Mouse (Mus musculus) stomach, embryonic 14.5 days (tissue): ENCODE results near the gene Rell1. TPM values are rescaled to one million over a fixed set of nuclear protein-coding genes. Genes with fewer than 3 reads are reported as not detected.

Experiments
- ATAC-seq: fragments of 200-750 bp; cut with Nextera tagmentation; 2 replicates; pipeline ENCODE4 v1.8.0; 2017; ENCODE audit warnings: low read depth, moderate TSS enrichment; ENCODE audit not compliant: insufficient number of reproducible peaks, insufficient read depth, low FRiP score
- H3K27ac ChIP-seq: fragments of 300-500 bp; sonication (generic); 2 replicates; pipeline ENCODE4 v1.5.1; 2014; ENCODE audit warnings: mild to moderate bottlenecking, low read length, moderate library complexity, mixed read lengths
- H3K27me3 ChIP-seq: fragments of 300-500 bp; sonication (generic); 2 replicates; pipeline ENCODE4 v1.6.1; 2014; ENCODE audit warnings: low read length, control low read depth, mixed read lengths; ENCODE audit not compliant: control insufficient read depth, insufficient read depth
- H3K36me3 ChIP-seq: fragments of 300-500 bp; sonication (generic); 2 replicates; pipeline ENCODE4 v1.6.1; 2014; ENCODE audit warnings: mild to moderate bottlenecking, control low read depth, low read length, moderate library complexity, mixed read lengths; ENCODE audit not compliant: control insufficient read depth, insufficient read depth
- H3K4me1 ChIP-seq: fragments of 300-500 bp; sonication (generic); 2 replicates; pipeline ENCODE4 v1.6.1; 2014; ENCODE audit warnings: low read length, control low read depth, mixed read lengths; ENCODE audit not compliant: control insufficient read depth, insufficient read depth
- H3K4me2 ChIP-seq: fragments of 300-500 bp; sonication (generic); replicated peaks from 2 replicates; pipeline ENCODE4 v1.6.1; 2014; ENCODE audit warnings: low read depth, low read length, control low read depth
- H3K4me3 ChIP-seq: fragments of 300-500 bp; sonication (generic); 2 replicates; pipeline ENCODE4 v1.5.1; 2014; ENCODE audit warnings: low read depth, low read length, control low read depth
- H3K9ac ChIP-seq: fragments of 300-500 bp; sonication (generic); replicated peaks from 2 replicates; pipeline ENCODE4 v1.6.1; 2014; ENCODE audit warnings: low read depth, mild to moderate bottlenecking, control low read depth, low read length, moderate library complexity, mixed read lengths
- H3K9me3 ChIP-seq: fragments of 300-500 bp; sonication (generic); 2 replicates; pipeline ENCODE4 v1.6.1; 2016; ENCODE audit warnings: low read depth, low read length, control low read depth; ENCODE audit not compliant: control insufficient read depth
- WGBS: fragments of 180-500 bp; shearing (Covaris S2); extraction: QIAGEN DNeasy Blood & Tissue Kit; methylation state at CpG from one replicate; pipeline ENCODE4 v1.1.7; 2014; 5-methylcytosine and 5-hydroxymethylcytosine counted together
- polyA plus RNA-seq: library from polyadenylated mRNA; unstranded; fragments of >200 nt; fragmentation: Nextera tagmentation; extraction: Ambion mirVana; gene quantifications from 2 replicates; pipeline ENCODE4 v1.2.1, GENCODE M21; 2014

The Rell1 gene
- polyA plus RNA-seq, 1 experiment from 2014 or later: 14.3 TPM

GRCm38 (mm10) chr5:63970991-63971390 is 2.3 kb upstream of the Rell1 start:
- Histone ChIP-seq H3K4me3 (no peak overlapping the region), H3K4me2 (no peak overlapping the region), H3K36me3 (no peaks in the 10 kb centered on the region), H3K9ac (no peak overlapping the region), H3K9me3 (no peaks in the 10 kb centered on the region), H3K4me1 (peaks cover 13% of the 10 kb centered on the region; the same call in 1 of the 2 replicates), H3K27me3 (no peaks in the 10 kb centered on the region), H3K27ac (no peak overlapping the region)
- no peak for ATAC-seq
- 74% methylated on average over 2 of the region's 2 CpGs for WGBS

GRCm38 (mm10) chr5:63970281-63970732 is 1.6 kb upstream of the Rell1 start:
- Histone ChIP-seq H3K36me3 (no peaks in the 10 kb centered on the region), H3K27ac (peak overlapping the region; percentile 29; the same call in 1 of the 2 replicates), H3K9ac (no peak overlapping the region), H3K4me2 (no peak overlapping the region), H3K9me3 (no peaks in the 10 kb centered on the region), H3K4me1 (peaks cover 15% of the 10 kb centered on the region; the same call in 1 of the 2 replicates), H3K27me3 (no peaks in the 10 kb centered on the region), H3K4me3 (no peak overlapping the region)
- 15% methylated on average over 7 of the region's 7 CpGs for WGBS
- ATAC-seq: no peak; the same call in 1 of the 2 replicates

- no peaks in the 10 kb centered on the region for H3K9me3 ChIP-seq
- 18% methylated on average over 5 of the region's 5 CpGs for WGBS
- no peak for ATAC-seq
- peak overlapping the region; percentile 80; the same call in 1 of the 2 replicates for H3K4me3 ChIP-seq
- peak overlapping the region; percentile 68; the same call in 1 of the 2 replicates for H3K4me2 ChIP-seq
- H3K4me1 ChIP-seq: peaks cover 15% of the 10 kb centered on the region; the same call in 1 of the 2 replicates
- no peaks in the 10 kb centered on the region for H3K27me3 ChIP-seq
- peak overlapping the region; percentile 29 for H3K27ac ChIP-seq
- no peaks in the 10 kb centered on the region for H3K36me3 ChIP-seq
- H3K9ac ChIP-seq: no peak overlapping the region
Measured at GRCm38 (mm10) chr5:63969476-63970112, 897 bp upstream of the Rell1 start.

GRCm38 (mm10) chr5:63967591-63968141 is 1.0 kb downstream of the Rell1 start:
- Histone ChIP-seq H3K9me3 (no peaks in the 10 kb centered on the region), H3K4me3 (peak overlapping the region; percentile 80), H3K27ac (no peak overlapping the region), H3K4me1 (peaks cover 12% of the 10 kb centered on the region; the same call in 1 of the 2 replicates), H3K36me3 (no peaks in the 10 kb centered on the region), H3K4me2 (peak overlapping the region; percentile 68), H3K27me3 (no peaks in the 10 kb centered on the region), H3K9ac (peak overlapping the region; percentile 81)
- ATAC-seq: no peak
- WGBS: 6% methylated on average over 12 of the region's 12 CpGs

GRCm38 (mm10) chr5:63966379-63966778 is 2.3 kb downstream of the Rell1 start:
- H3K9me3 ChIP-seq: no peaks in the 10 kb centered on the region
- WGBS: 78% methylated on average over 4 of the region's 4 CpGs
- H3K9ac ChIP-seq: no peak overlapping the region
- ATAC-seq: no peak
- H3K4me1 ChIP-seq: peaks cover 12% of the 10 kb centered on the region; the same call in 1 of the 2 replicates
- H3K36me3 ChIP-seq: no peaks in the 10 kb centered on the region
- no peak overlapping the region for H3K4me3 ChIP-seq
- no peak overlapping the region; the same call in 1 of the 2 replicates for H3K4me2 ChIP-seq
- no peak overlapping the region for H3K27ac ChIP-seq
- H3K27me3 ChIP-seq: no peaks in the 10 kb centered on the region

GRCm38 (mm10) chr5:63965946-63966345 is 2.8 kb downstream of the Rell1 start:
- no peaks in the 10 kb centered on the region for H3K27me3 ChIP-seq
- WGBS: 82% methylated on average over 1 of the region's 1 CpGs
- no peak for ATAC-seq

GRCm38 (mm10) chr5:63964576-63964975 is 4.1 kb downstream of the Rell1 start:
- no peak overlapping the region for H3K4me2 ChIP-seq
- H3K4me3 ChIP-seq: no peak overlapping the region
- no peaks in the 10 kb centered on the region for H3K9me3 ChIP-seq
- H3K36me3 ChIP-seq: no peaks in the 10 kb centered on the region
- peaks cover 7% of the 10 kb centered on the region; the same call in 1 of the 2 replicates for H3K4me1 ChIP-seq
- no peaks in the 10 kb centered on the region for H3K27me3 ChIP-seq
- no peak overlapping the region for H3K27ac ChIP-seq
- ATAC-seq: no peak
- WGBS: 49% methylated on average over 8 of the region's 8 CpGs
- H3K9ac ChIP-seq: no peak overlapping the region

More at GRCm38 (mm10) chr5:63965946-63966345, 2.8 kb downstream of the Rell1 start:
- H3K4me3 ChIP-seq: no peak overlapping the region
- peaks cover 12% of the 10 kb centered on the region; the same call in 1 of the 2 replicates for H3K4me1 ChIP-seq
- H3K27ac ChIP-seq: no peak overlapping the region
- no peaks in the 10 kb centered on the region for H3K9me3 ChIP-seq
- no peak overlapping the region for H3K4me2 ChIP-seq
- no peaks in the 10 kb centered on the region for H3K36me3 ChIP-seq
- H3K9ac ChIP-seq: no peak overlapping the region

GRCm38 (mm10) chr5:63961726-63962125 is 7.0 kb downstream of the Rell1 start:
- H3K4me2 ChIP-seq: no peak overlapping the region

More at GRCm38 (mm10) chr5:63961726-63962125, 7.0 kb downstream of the Rell1 start:
- no peak for ATAC-seq
- H3K27me3 ChIP-seq: no peaks in the 10 kb centered on the region
- no peak overlapping the region for H3K9ac ChIP-seq
- H3K36me3 ChIP-seq: no peaks in the 10 kb centered on the region
- no peak overlapping the region for H3K27ac ChIP-seq
- WGBS: 90% methylated on average over 10 of the region's 10 CpGs
- H3K4me3 ChIP-seq: no peak overlapping the region
- H3K9me3 ChIP-seq: no peaks in the 10 kb centered on the region
- H3K4me1 ChIP-seq: 0 out of 2 replicates have a peak, but pooled peaks cover 3% of the 10 kb centered on the region
